Mouse (Mus musculus) intestine, embryonic 15.5 days (tissue): Measurements from ENCODE around the gene Pot1b. TPM values are rescaled to one million over a fixed set of nuclear protein-coding genes. Genes with fewer than 3 reads are reported as not detected.

Experiments used
- ATAC-seq: fragments of 200-750 bp; cut with Nextera tagmentation; 2 replicates; pipeline ENCODE4 v1.8.0; 2017; ENCODE audit warnings: moderate TSS enrichment, moderate library complexity
- H3K27ac ChIP-seq: fragments of 300-500 bp; sonication (generic); 2 replicates; pipeline ENCODE4 v1.5.1; 2015; ENCODE audit warnings: mild to moderate bottlenecking, inconsistent platforms
- H3K27me3 ChIP-seq: fragments of 300-500 bp; sonication (generic); replicated peaks from 2 replicates; pipeline ENCODE4 v1.6.1; 2015; ENCODE audit warnings: inconsistent platforms
- H3K36me3 ChIP-seq: fragments of 300-500 bp; sonication (generic); 2 replicates; pipeline ENCODE4 v1.6.1; 2015; ENCODE audit warnings: inconsistent platforms
- H3K4me1 ChIP-seq: fragments of 300-500 bp; sonication (generic); replicated peaks from 2 replicates; pipeline ENCODE4 v1.6.1; 2015; ENCODE audit warnings: inconsistent platforms
- H3K4me2 ChIP-seq: fragments of 300-500 bp; sonication (generic); replicated peaks from 2 replicates; pipeline ENCODE4 v1.6.1; 2015; ENCODE audit warnings: mild to moderate bottlenecking, inconsistent platforms
- H3K4me3 ChIP-seq: fragments of 300-500 bp; sonication (generic); replicated peaks from 2 replicates; pipeline ENCODE4 v1.5.1; 2015; ENCODE audit warnings: inconsistent platforms
- H3K9ac ChIP-seq: fragments of 300-500 bp; sonication (generic); 2 replicates; pipeline ENCODE4 v1.6.1; 2015; ENCODE audit warnings: inconsistent platforms
- H3K9me3 ChIP-seq: fragments of 300-500 bp; sonication (generic); 2 replicates; pipeline ENCODE4 v1.6.1; 2016; ENCODE audit warnings: inconsistent platforms
- WGBS: fragments of 180-500 bp; shearing (Covaris S2); methylation state at CpG from one replicate; pipeline ENCODE4 v1.1.7; 2015; 5-methylcytosine and 5-hydroxymethylcytosine counted together
- polyA plus RNA-seq: library from polyadenylated mRNA; unstranded; fragments of >200 nt; fragmentation: Nextera tagmentation; extraction: Ambion mirVana; gene quantifications from 2 replicates; pipeline ENCODE4 v1.2.1, GENCODE M21; 2015

The Pot1b gene
- 6.6 and 7.0 TPM in 2 replicates for polyA plus RNA-seq

DNA sequence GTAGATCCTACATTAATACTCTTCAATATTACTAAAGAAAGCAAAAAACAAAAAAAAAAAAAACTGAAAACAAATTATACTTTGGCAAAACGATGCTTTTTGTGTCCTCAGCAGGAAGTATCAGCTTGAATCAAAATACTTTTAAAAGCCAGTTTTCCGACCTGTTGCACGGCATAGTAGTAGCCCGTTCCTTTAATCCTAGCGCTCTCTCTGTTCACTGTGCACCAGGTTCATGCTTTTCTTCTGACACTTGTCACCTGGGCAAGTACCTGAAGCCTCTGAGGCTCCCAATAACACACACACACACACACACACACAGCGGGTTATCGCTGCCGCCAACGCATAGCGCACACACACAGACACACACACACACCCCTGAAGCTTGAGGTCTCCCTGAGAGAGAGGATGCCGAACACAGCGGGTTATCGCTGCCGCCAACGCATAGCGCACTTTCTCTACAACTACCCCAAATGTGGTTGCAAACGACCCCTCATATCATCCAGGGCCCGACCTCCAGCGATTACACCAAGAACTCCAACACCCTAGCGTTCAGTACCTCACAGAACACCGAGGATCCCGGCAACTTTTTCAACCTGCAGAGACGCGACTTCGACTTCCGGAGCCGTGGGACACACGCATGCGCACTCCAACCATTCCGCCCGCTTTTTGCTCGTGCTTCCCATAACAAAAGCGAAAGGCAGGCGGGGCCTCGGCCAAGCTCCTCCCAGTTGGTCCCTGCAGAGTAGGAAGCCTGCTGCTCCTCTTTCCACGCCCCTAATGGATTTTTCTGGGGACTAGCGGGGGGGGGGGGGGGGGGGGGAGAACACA lies at the start of gene Pot1b:
Pot1b (minus strand) TSS at position 645 of the 828 bp plus-strand sequence.
- Histone ChIP-seq H3K36me3 (no peaks in the 10 kb centered on the region), H3K4me3 (peak within 1 kb of the TSS; percentile 77), H3K4me2 (peak within 1 kb of the TSS; percentile 72), H3K27me3 (no peaks in the 10 kb centered on the region), H3K27ac (no peak within 1 kb of the TSS), H3K9ac (peak within 1 kb of the TSS; percentile 53), H3K4me1 (no peaks in the 10 kb centered on the region), H3K9me3 (no peaks in the 10 kb centered on the region)
- ATAC-seq = peak; percentile 100
- under 1% methylated on average over 37 of the region's 37 CpGs for WGBS

DNA sequence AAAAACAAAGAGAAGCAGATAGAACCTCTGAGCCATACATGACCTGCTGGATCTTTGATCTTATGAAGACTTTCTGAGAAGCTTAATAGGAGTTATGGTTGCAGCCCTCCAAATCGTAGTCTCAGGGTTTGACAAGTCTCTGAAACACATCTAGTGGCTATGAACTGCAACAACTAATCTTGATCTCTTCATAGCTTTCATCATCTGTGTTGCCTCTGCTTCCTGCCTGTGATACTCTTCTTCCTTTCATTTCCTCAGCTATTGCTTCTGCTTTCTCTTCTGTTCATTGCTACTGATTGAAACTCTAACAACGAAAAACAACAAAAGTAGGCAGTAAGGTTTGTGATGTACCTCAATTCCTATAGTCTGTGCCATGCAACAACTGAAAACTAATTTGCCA lies 38.7 kb upstream of the Pot1b start:
- H3K27ac ChIP-seq = no peak overlapping the region
- 78% methylated on average over 2 of the region's 2 CpGs for WGBS
- H3K9ac ChIP-seq = no peak overlapping the region
- H3K36me3 ChIP-seq = no peaks in the 10 kb centered on the region
- no peaks in the 10 kb centered on the region for H3K4me1 ChIP-seq
- no peaks in the 10 kb centered on the region for H3K27me3 ChIP-seq
- no peak overlapping the region for H3K4me3 ChIP-seq
- no peak overlapping the region for H3K4me2 ChIP-seq
- H3K9me3 ChIP-seq = no peaks in the 10 kb centered on the region
- no peak for ATAC-seq

DNA sequence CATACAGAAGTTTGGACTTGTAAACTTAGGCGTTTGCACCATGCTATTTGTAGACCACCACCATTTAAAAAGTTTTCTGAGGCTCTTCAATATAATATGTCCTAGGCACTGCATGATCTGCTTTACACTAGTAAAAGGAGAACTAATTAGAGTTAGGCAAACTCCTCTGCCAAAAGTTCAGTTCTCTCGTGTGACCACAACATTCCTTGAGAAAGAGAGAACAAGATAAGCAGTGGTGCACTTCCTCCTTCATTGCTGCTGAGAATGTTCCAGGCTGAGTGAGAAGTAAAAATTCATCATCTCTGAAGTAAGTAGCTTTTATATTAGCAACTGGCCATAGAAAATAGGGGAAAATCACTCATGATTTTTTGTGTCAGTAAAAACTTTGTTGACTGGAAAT lies 37.4 kb upstream of the Pot1b start, which contains the start of gene Adgre4:
Adgre4 (plus strand) TSS at position 199 of the 400 bp plus-strand sequence.
- no peak for ATAC-seq
- H3K4me2 ChIP-seq = no peak within 1 kb of the TSS
- H3K27ac ChIP-seq = no peak within 1 kb of the TSS
- H3K9ac ChIP-seq = no peak within 1 kb of the TSS
- H3K4me1 ChIP-seq = no peaks in the 10 kb centered on the region
- no peak within 1 kb of the TSS for H3K4me3 ChIP-seq
- H3K27me3 ChIP-seq = no peaks in the 10 kb centered on the region
- 50% methylated on average over 2 of the region's 2 CpGs for WGBS
- no peaks in the 10 kb centered on the region for H3K36me3 ChIP-seq
- H3K9me3 ChIP-seq = no peaks in the 10 kb centered on the region

DNA sequence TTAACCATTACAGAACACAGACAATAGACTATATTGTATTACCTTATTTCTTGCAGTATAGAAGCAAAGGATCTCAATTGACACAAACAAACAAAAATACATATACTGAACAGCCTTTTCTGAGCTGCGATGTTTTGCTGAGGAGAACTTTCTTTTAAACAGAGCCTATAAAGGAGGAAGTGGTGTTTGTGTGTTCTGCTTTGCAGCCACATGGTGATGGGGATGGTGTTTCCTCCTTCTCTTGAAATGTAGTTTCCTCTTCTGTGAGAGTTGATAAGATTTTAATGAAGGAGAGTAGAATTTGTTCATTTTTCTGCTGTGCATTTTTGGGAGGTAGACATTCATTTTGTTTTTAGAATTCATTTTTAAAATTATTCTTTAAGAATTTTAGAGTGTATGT lies 24.2 kb upstream of the Pot1b start:
- no peaks in the 10 kb centered on the region for H3K4me1 ChIP-seq
- no peaks in the 10 kb centered on the region for H3K36me3 ChIP-seq
- no peaks in the 10 kb centered on the region for H3K27me3 ChIP-seq
- no peak overlapping the region for H3K9ac ChIP-seq
- no peak overlapping the region for H3K27ac ChIP-seq
- H3K4me2 ChIP-seq = no peak overlapping the region
- ATAC-seq = no peak
- no peaks in the 10 kb centered on the region for H3K9me3 ChIP-seq
- no peak overlapping the region for H3K4me3 ChIP-seq
- WGBS = 63% methylated on average over 1 of the region's 1 CpGs

DNA sequence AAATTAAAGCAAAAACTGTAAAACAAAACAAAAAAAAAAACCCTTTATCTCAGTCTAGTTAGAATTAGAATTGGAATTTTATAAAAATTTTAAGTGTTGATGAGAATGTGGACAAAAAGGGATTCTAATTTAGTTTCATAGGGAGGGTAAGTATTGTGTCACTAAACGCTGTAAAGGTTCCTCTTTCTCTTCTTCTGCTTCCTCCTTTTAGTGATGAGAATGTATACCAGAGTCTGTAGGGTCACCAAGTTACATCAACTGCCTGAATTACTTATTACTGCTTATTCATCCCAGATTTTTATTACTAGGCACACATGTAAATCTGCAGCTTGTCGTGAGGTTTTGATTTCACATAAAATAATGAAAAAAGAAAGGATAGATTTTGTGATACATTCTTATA lies 13.8 kb upstream of the Pot1b start:
- WGBS = 68% methylated on average over 2 of the region's 2 CpGs

DNA sequence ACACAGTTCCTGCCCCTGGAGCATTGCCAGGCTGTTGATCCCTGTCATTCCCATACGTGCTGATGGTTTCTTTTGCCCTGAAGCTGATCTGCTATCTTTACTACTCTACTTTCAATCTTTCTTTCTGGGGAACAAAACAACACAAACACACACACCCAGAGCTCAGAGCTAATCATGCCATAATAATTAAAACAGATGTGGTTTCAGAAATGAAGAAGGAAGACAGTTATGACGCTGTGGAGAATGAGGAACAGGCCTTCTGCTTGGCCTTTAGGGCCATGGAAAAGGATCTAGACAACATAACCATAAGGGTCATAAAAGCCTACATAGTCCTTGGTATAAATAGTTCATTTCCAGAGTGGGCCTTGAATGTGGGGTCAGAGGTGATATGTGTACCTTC lies 9.8 kb upstream of the Pot1b start:
- no peak for ATAC-seq
- no peaks in the 10 kb centered on the region for H3K36me3 ChIP-seq
- H3K9ac ChIP-seq = no peak overlapping the region
- H3K4me2 ChIP-seq = no peak overlapping the region
- H3K27me3 ChIP-seq = no peaks in the 10 kb centered on the region
- no peaks in the 10 kb centered on the region for H3K4me1 ChIP-seq
- H3K4me3 ChIP-seq = no peak overlapping the region
- 69% methylated on average over 2 of the region's 2 CpGs for WGBS
- H3K27ac ChIP-seq = no peak overlapping the region
- no peaks in the 10 kb centered on the region for H3K9me3 ChIP-seq

More for the DNA sequence above, 13.8 kb upstream of the Pot1b start:
- H3K9ac ChIP-seq = no peak overlapping the region
- no peaks in the 10 kb centered on the region for H3K4me1 ChIP-seq
- H3K27me3 ChIP-seq = no peaks in the 10 kb centered on the region
- no peaks in the 10 kb centered on the region for H3K9me3 ChIP-seq
- H3K4me2 ChIP-seq = no peak overlapping the region
- H3K4me3 ChIP-seq = no peak overlapping the region
- no peak overlapping the region for H3K27ac ChIP-seq
- no peak for ATAC-seq
- H3K36me3 ChIP-seq = no peaks in the 10 kb centered on the region

DNA sequence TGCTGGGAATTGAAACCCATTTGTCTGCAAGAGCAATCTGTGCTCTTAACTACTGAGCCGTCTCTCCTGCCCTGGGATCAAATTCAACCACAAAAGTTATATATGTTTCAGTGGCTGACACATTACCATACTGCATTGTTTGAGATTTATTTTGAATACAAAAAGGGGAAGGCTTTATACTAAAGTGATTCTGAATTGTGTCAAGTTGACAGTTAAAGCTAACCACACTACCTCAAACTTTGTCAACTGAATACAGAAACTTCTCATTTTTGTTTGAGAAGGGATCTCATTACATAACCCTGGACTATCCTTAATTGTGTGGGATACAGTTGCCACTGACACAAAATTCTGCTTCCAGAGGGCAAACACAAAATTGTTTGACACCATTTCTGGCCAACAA lies 8.8 kb upstream of the Pot1b start:
- Histone ChIP-seq H3K4me1 (no peaks in the 10 kb centered on the region), H3K4me2 (no peak overlapping the region), H3K36me3 (no peaks in the 10 kb centered on the region), H3K9ac (no peak overlapping the region), H3K9me3 (no peaks in the 10 kb centered on the region), H3K27ac (no peak overlapping the region), H3K27me3 (no peaks in the 10 kb centered on the region), H3K4me3 (no peak overlapping the region)
- 90% methylated on average over 1 of the region's 1 CpGs for WGBS
- no peak for ATAC-seq

DNA sequence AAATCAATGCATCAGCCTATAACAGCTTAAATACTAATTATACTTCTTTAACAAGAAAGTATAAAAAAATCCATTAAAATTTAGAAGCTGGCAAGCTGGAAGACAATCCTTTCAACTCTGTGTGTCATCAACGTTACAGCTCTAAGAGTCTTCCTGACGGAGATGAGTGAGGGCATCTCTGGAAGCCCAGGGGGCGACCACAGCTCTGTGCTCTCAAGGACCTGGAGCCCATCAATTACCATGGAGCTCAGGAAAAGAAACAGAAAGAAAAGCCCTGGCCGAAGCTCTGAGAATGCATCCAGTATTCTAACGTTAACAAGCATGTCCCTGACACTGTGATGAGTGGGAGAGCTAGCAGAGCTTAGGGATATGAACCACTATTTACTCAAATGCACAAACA lies 9.6 kb downstream of the Pot1b start:
- WGBS = 69% methylated on average over 5 of the region's 5 CpGs
- Histone ChIP-seq H3K27me3 (no peaks in the 10 kb centered on the region), H3K36me3 (no peaks in the 10 kb centered on the region), H3K4me2 (no peak overlapping the region), H3K9me3 (no peaks in the 10 kb centered on the region), H3K27ac (no peak overlapping the region), H3K4me1 (no peaks in the 10 kb centered on the region), H3K4me3 (no peak overlapping the region), H3K9ac (no peak overlapping the region)
- no peak for ATAC-seq

DNA sequence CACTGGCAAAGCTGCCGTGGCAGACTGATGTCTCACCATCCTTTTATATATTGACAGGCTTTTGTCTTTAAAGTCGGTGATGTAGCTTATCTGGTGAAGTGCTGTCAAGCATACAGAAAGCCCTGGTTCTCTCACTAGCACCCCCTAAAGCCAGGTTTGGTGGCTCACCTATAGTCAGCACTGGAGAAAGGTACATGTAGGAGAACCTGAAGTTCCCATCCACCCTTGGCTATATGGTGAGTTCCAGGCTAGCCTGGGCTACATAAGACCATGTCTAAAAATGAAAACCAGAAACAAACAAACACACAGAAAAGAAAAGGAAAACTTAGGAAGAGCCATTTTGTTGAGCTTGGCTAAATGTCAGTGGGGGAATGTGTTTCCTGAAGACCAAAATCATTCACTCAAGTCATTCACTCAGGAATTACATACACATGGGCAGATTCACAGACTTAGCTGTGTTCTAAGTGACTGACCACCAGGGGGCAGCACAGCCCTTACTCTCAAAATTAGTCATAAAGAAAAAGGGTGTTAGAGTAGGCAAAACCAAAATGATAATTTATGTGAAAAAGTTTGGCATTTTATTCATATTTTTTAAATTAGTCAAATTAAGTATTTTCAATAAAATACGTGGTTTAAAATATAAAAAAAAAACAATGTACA lies 10.1 kb downstream of the Pot1b start:
- Histone ChIP-seq H3K4me2 (no peak overlapping the region), H3K9me3 (no peaks in the 10 kb centered on the region), H3K36me3 (0 out of 2 replicates have a peak, but pooled peaks cover 1% of the 10 kb centered on the region), H3K4me3 (no peak overlapping the region), H3K27me3 (no peaks in the 10 kb centered on the region), H3K4me1 (no peaks in the 10 kb centered on the region), H3K27ac (no peak overlapping the region), H3K9ac (no peak overlapping the region)
- WGBS = 66% methylated on average over 3 of the region's 3 CpGs
- ATAC-seq = peak; percentile 70; the same call in 1 of the 2 replicates

DNA sequence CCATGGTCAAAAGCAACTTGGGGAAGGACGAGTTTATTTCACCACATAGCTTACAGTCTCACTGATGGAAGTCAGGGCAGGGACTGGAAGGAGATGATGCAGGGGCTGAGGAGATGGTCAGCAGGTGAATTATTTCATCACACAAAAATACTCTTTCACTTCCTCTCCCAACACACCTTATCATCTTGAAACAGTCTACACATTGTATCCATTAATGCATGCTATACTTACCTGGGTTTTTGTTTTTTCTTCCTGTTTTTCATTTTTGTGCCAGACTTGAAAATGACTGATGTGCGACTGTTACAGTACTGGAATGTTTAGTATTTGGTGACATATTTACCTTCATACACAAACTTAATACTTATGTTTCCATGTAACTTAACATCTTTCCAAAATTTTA lies 13.0 kb downstream of the Pot1b start:
- H3K9ac ChIP-seq = no peak overlapping the region
- no peak overlapping the region for H3K27ac ChIP-seq
- 0 out of 2 replicates have a peak, but pooled peaks cover 3% of the 10 kb centered on the region for H3K36me3 ChIP-seq
- no peaks in the 10 kb centered on the region for H3K27me3 ChIP-seq
- H3K4me3 ChIP-seq = no peak overlapping the region
- H3K9me3 ChIP-seq = no peaks in the 10 kb centered on the region
- no peak for ATAC-seq
- WGBS = 86% methylated on average over 2 of the region's 2 CpGs
- H3K4me1 ChIP-seq = no peaks in the 10 kb centered on the region
- H3K4me2 ChIP-seq = no peak overlapping the region

DNA sequence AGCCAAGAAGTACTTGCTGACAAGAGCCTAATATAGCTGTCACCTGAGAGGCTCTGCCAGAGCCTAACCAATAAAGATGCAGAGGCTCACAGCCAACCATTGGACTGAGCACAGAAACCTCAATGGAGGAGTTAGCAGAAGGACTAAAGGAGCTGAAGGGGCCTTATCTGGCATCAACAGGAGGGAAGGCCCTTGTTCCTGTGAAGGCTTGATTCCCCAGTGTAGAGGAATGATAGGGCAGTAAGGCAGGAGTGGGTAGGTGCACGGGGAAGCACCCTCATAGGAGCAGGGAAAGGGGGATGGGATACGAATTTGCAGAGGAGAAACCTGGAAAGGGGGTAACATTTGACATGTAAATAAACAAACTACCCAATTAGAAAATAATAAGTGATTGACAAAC lies 51.3 kb downstream of the Pot1b start:
- Histone ChIP-seq H3K27ac (no peak overlapping the region), H3K4me1 (no peaks in the 10 kb centered on the region), H3K36me3 (peaks cover 4% of the 10 kb centered on the region; the same call in 1 of the 2 replicates), H3K4me3 (no peak overlapping the region), H3K9me3 (no peaks in the 10 kb centered on the region), H3K4me2 (no peak overlapping the region), H3K27me3 (no peaks in the 10 kb centered on the region), H3K9ac (no peak overlapping the region)
- WGBS = 87% methylated on average over 2 of the region's 2 CpGs
- no peak for ATAC-seq

DNA sequence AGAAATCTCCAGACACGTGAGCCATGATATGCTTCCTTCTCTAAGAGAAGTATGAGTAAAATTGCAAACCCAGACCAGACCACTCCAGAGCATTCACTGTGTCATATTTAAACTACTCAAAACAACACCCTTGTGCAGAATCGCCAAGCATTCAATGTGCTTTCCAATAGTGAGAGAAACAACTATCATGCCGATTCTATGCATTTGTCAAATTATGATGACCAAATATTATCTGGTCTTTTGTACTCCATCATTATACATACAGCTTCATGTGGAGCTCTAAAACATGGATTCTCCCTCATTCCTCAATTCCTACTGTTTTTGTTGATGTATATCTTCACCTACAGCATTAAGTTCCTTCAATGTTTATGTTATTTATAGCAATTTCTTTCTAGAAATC lies 87.3 kb downstream of the Pot1b start, which contains the start of gene Vmn2r118:
Vmn2r118 (minus strand) TSS at position 101 of the 400 bp plus-strand sequence.
- 81% methylated on average over 3 of the region's 3 CpGs for WGBS
- Histone ChIP-seq H3K9ac (no peak within 1 kb of the TSS), H3K27ac (no peak within 1 kb of the TSS), H3K9me3 (no peaks in the 10 kb centered on the region), H3K4me3 (no peak within 1 kb of the TSS), H3K36me3 (no peaks in the 10 kb centered on the region), H3K4me1 (no peaks in the 10 kb centered on the region), H3K4me2 (no peak within 1 kb of the TSS), H3K27me3 (no peaks in the 10 kb centered on the region)
- ATAC-seq = no peak
